Mouse (Mus musculus): ENCODE data around the gene Dennd1a. TPM values are rescaled to one million over a fixed set of nuclear protein-coding genes. Genes with fewer than 3 reads are reported as not detected.

Gene Dennd1a
- total RNA-seq, 1 experiment from 2014 or later, result 20.8 TPM

Other genes starting within 250 kb of the Dennd1a start
- 0.38 TPM in 1 of 2 replicates, not detected in the other for gene Lhx2, start 51.9 kb upstream of the Dennd1a start, total RNA-seq (2017)
- gene Nek6, start 224.3 kb upstream of the Dennd1a start, total RNA-seq (2017), result 6.9 and 14.1 TPM in 2 replicates

Data from hematopoietic stem cell, adult 5-6 weeks (primary cell).